Mouse (Mus musculus) naive thymus-derived CD4-positive, alpha-beta T cell, adult 5 months (primary cell): ENCODE results near the gene Cdan1. TPM values are rescaled to one million over a fixed set of nuclear protein-coding genes. Genes with fewer than 3 reads are reported as not detected.

Experiments used
- polyA plus RNA-seq: library from polyadenylated mRNA; unstranded; fragments of 100-300 nt; shearing (Covaris generic); gene quantifications from one replicate; pipeline ENCODE4 v1.2.1, GENCODE M21; 2017

Cdan1 gene
- polyA plus RNA-seq: 26.5 TPM

GRCm38 (mm10) chr2:120849449-120850423 is at the start of gene Cdan1:
Gene Cdan1, minus strand, starts transcription at chr2:120850128.

GRCm38 (mm10) chr2:120850424-120851082 is 625 bp upstream of the Cdan1 start, which contains the start of gene Ttbk2:
Gene Ttbk2, minus strand, starts transcription at chr2:120850604.

Other genes with a start within 250 kb of the Cdan1 start
- gene Haus2, start 240.7 kb downstream of the Cdan1 start, polyA plus RNA-seq: 23.0 TPM
- gene Lrrc57, start 240.6 kb downstream of the Cdan1 start, polyA plus RNA-seq: 19.5 TPM
- 0.68 TPM for gene Stard9, start 221.0 kb downstream of the Cdan1 start, polyA plus RNA-seq
- gene Ttbk2, start 476 bp upstream of the Cdan1 start, polyA plus RNA-seq: 3.4 TPM
- gene Ubr1, start 120.6 kb upstream of the Cdan1 start, polyA plus RNA-seq: 63.5 TPM
- 20.7 TPM for gene Tmem62, start 126.9 kb upstream of the Cdan1 start, polyA plus RNA-seq
- gene Ccndbp1, start 158.3 kb upstream of the Cdan1 start, polyA plus RNA-seq: 115 TPM
- not detected for gene Epb42, start 186.9 kb upstream of the Cdan1 start, polyA plus RNA-seq
- gene Tgm5, start 235.7 kb upstream of the Cdan1 start, polyA plus RNA-seq: not detected